Mouse (Mus musculus): ENCODE data around the gene Nck1. TPM values are rescaled to one million over a fixed set of nuclear protein-coding genes. Genes with fewer than 3 reads are reported as not detected.

The Nck1 gene
- total RNA-seq, 2 experiments from 2014 or later, result 29.3 to 33.0 TPM

Other genes starting within 250 kb of the Nck1 start
- 1 to 10 TPM; 1.5 to 1.7 TPM for gene Il20rb, start 59.3 kb downstream of the Nck1 start, total RNA-seq (2021)
- gene Slc35g2, start 25.0 kb upstream of the Nck1 start, total RNA-seq (2021), result under 1 TPM; 0.60 to 0.80 TPM
- 10 to 100 TPM; 24.2 to 27.9 TPM for gene Stag1, start 51.7 kb upstream of the Nck1 start, total RNA-seq (2021)

Data from gastrocnemius, postnatal 14 days (tissue).